Mouse (Mus musculus) liver, embryonic 12.5 days (tissue): ENCODE results near the gene Abr. TPM values are rescaled to one million over a fixed set of nuclear protein-coding genes. Genes with fewer than 3 reads are reported as not detected.

Experiments
- ATAC-seq: fragments of 200-750 bp; cut with Nextera tagmentation; 2 replicates; pipeline ENCODE4 v1.8.0; 2017; ENCODE audit warnings: moderate number of reproducible peaks, mild to moderate bottlenecking, moderate library complexity
- H3K27ac ChIP-seq: fragments of 300-500 bp; sonication (generic); 2 replicates; pipeline ENCODE4 v1.5.1; 2016; ENCODE audit warnings: mild to moderate bottlenecking
- H3K27me3 ChIP-seq: fragments of 300-500 bp; sonication (generic); replicated peaks from 2 replicates; pipeline ENCODE4 v1.6.1; 2016; ENCODE audit warnings: mild to moderate bottlenecking, moderate library complexity
- H3K36me3 ChIP-seq: fragments of 300-500 bp; sonication (generic); 2 replicates; pipeline ENCODE4 v1.6.1; 2016; ENCODE audit warnings: mild to moderate bottlenecking, moderate library complexity
- H3K4me1 ChIP-seq: fragments of 300-500 bp; sonication (generic); 2 replicates; pipeline ENCODE4 v1.6.1; 2016
- H3K4me2 ChIP-seq: fragments of 300-500 bp; sonication (generic); 2 replicates; pipeline ENCODE4 v1.6.1; 2016; ENCODE audit warnings: mild to moderate bottlenecking, moderate library complexity
- H3K4me3 ChIP-seq: fragments of 300-500 bp; sonication (generic); 2 replicates; pipeline ENCODE4 v1.5.1; 2016; ENCODE audit warnings: mild to moderate bottlenecking, moderate library complexity
- H3K9ac ChIP-seq: fragments of 300-500 bp; sonication (generic); 2 replicates; pipeline ENCODE4 v1.6.1; 2016; ENCODE audit warnings: mild to moderate bottlenecking, moderate library complexity
- H3K9me3 ChIP-seq: fragments of 300-500 bp; sonication (generic); replicated peaks from 2 replicates; pipeline ENCODE4 v1.6.1; 2016; ENCODE audit warnings: mild to moderate bottlenecking, moderate library complexity
- WGBS: fragments of 180-500 bp; shearing (Covaris S2); methylation state at CpG from one replicate; pipeline ENCODE4 v1.1.7; 2016; ENCODE audit not compliant: insufficient replicate concordance; 5-methylcytosine and 5-hydroxymethylcytosine counted together
- polyA plus RNA-seq: library from polyadenylated mRNA; unstranded; fragments of >200 nt; fragmentation: Nextera tagmentation; extraction: Ambion mirVana; gene quantifications from 2 replicates; pipeline ENCODE4 v1.2.1, GENCODE M21; 2016

Abr gene
- 5.8 and 7.4 TPM in 2 replicates for polyA plus RNA-seq

DNA sequence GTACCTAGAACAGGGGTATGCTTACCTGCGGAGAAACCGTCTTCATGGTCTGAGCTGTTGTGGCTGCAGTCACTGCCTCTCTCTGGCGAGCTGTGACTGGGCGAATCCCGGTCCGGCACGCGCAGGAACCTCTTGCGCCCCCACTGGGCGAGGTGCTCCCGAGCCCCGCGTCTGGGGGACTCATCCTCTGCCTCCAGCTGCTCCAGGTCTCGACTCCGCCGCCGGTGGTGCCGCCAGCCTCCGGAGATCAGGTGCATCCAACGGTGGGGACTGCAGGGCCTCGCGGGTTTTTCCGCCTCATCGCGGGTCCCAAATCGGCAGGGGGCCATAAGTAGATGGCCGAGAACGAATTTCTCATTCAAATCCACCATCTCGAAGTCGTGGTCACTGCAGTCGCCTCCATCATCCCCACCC lies at the start of gene Abr:
Gene Abr (minus strand): TSS at position 163 of the 414 bp plus-strand sequence.
- H3K4me1 ChIP-seq: peaks cover 5% of the 10 kb centered on the region; the same call in 1 of the 2 replicates
- peaks cover 75% of the 10 kb centered on the region for H3K27me3 ChIP-seq
- WGBS: 1% methylated on average over 31 of the region's 31 CpGs
- ATAC-seq: no peak
- peak within 1 kb of the TSS; percentile 9; the same call in 1 of the 2 replicates for H3K9ac ChIP-seq
- H3K4me3 ChIP-seq: peak within 1 kb of the TSS; percentile 56
- H3K9me3 ChIP-seq: no peaks in the 10 kb centered on the region
- no peak within 1 kb of the TSS for H3K27ac ChIP-seq
- H3K4me2 ChIP-seq: peak within 1 kb of the TSS; percentile 78
- no peaks in the 10 kb centered on the region for H3K36me3 ChIP-seq

DNA sequence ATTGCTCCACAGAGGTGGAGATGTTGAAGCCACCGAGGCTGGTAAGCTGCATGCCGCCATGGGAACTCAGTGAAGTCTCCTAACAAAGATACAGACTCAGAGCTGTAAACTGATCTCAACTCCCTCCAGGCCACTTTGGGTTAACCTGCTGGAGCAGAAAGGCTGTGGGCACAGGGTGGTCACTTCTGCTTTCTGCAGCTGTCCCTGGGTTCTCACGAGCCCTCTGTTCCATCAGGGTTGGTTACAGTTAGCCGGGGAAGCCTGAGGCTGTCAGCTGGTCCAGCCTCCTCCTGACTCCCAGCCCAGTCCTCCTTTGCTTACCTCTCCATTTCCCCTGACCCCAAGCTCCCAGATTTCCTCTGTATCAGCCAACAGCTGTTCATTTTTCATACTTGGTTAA lies 45.7 kb upstream of the Abr start:
- ATAC-seq: no peak
- Histone ChIP-seq H3K27me3 (peaks cover 98% of the 10 kb centered on the region), H3K36me3 (no peaks in the 10 kb centered on the region), H3K9me3 (no peaks in the 10 kb centered on the region), H3K4me2 (no peak overlapping the region), H3K4me3 (no peak overlapping the region), H3K27ac (no peak overlapping the region), H3K4me1 (no peaks in the 10 kb centered on the region), H3K9ac (no peak overlapping the region)
- WGBS: 19% methylated on average over 4 of the region's 4 CpGs

GRCm38 (mm10) chr11:76666002-76666649 lies 44.0 kb upstream of the Abr start:
- H3K4me1 ChIP-seq: no peaks in the 10 kb centered on the region
- no peak overlapping the region for H3K27ac ChIP-seq
- 8% methylated on average over 35 of the region's 35 CpGs for WGBS
- H3K9ac ChIP-seq: no peak overlapping the region
- H3K27me3 ChIP-seq: peaks cover 81% of the 10 kb centered on the region
- no peaks in the 10 kb centered on the region for H3K36me3 ChIP-seq
- H3K9me3 ChIP-seq: no peaks in the 10 kb centered on the region
- H3K4me2 ChIP-seq: peak overlapping the region; percentile 40
- no peak for ATAC-seq
- peak overlapping the region; percentile 22; the same call in 1 of the 2 replicates for H3K4me3 ChIP-seq

GRCm38 (mm10) chr11:76661790-76662468 lies 39.8 kb upstream of the Abr start:
- no peaks in the 10 kb centered on the region for H3K36me3 ChIP-seq
- H3K4me1 ChIP-seq: no peaks in the 10 kb centered on the region
- no peak overlapping the region for H3K4me2 ChIP-seq
- no peaks in the 10 kb centered on the region for H3K9me3 ChIP-seq
- H3K27ac ChIP-seq: no peak overlapping the region
- peaks cover 46% of the 10 kb centered on the region for H3K27me3 ChIP-seq
- H3K9ac ChIP-seq: no peak overlapping the region
- no peak for ATAC-seq
- 51% methylated on average over 7 of the region's 7 CpGs for WGBS
- H3K4me3 ChIP-seq: no peak overlapping the region

DNA sequence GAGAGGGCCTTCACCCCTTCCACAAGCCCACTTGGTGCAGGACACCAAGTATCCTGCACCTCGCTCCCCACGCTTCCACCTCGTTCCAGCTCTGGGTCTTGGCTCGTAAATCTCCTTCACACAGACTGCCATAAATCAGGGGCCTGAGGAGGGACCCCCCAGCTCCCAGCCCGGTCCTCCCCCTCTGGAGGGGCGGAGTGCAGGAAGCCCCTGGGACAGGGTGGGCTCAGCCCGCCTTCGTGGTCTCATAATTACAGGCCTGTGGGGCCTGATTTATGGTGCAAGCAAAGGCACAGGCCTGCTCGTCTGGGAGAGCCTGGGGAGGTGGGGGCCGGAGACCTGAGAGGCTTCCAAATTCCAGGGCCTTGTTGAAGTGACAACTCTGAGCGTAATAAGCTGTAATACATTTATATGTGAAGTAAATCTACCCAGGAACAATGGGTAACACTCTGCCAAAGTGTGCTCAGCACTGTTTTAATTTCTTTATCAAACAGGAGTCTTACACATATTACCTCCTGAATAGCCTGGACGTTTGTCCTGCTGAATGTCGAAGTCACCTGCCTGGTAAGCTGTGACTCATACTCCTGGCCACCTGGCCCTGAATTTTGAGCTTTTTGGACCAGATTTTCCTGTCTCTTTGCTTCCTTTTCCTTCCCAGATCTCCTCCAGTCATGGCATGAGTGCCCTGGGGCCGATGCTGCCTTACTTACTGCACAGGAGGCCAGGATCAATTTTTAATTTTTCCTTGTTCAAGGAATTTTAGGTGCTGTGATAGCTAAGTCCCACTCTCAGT lies 37.2 kb upstream of the Abr start:
- Histone ChIP-seq H3K9me3 (no peaks in the 10 kb centered on the region), H3K9ac (no peak overlapping the region), H3K36me3 (no peaks in the 10 kb centered on the region), H3K4me1 (no peaks in the 10 kb centered on the region), H3K4me3 (no peak overlapping the region), H3K27ac (no peak overlapping the region), H3K27me3 (peaks cover 25% of the 10 kb centered on the region), H3K4me2 (no peak overlapping the region)
- ATAC-seq: no peak
- 55% methylated on average over 14 of the region's 14 CpGs for WGBS

- 53% methylated on average over 4 of the region's 4 CpGs for WGBS
- Histone ChIP-seq H3K36me3 (no peaks in the 10 kb centered on the region), H3K27ac (no peak overlapping the region), H3K9ac (no peak overlapping the region), H3K27me3 (peaks cover 11% of the 10 kb centered on the region; the same call in 1 of the 2 replicates), H3K9me3 (no peaks in the 10 kb centered on the region), H3K4me2 (no peak overlapping the region), H3K4me1 (no peaks in the 10 kb centered on the region), H3K4me3 (no peak overlapping the region)
- ATAC-seq: no peak
Observed at GRCm38 (mm10) chr11:76657450-76657970, 35.4 kb upstream of the Abr start.

- Histone ChIP-seq H3K9me3 (no peaks in the 10 kb centered on the region), H3K4me2 (peak overlapping the region; percentile 44), H3K27me3 (peaks cover 11% of the 10 kb centered on the region; the same call in 1 of the 2 replicates), H3K4me1 (no peaks in the 10 kb centered on the region), H3K9ac (no peak overlapping the region), H3K4me3 (no peak overlapping the region), H3K27ac (no peak overlapping the region), H3K36me3 (no peaks in the 10 kb centered on the region)
- no peak for ATAC-seq
- WGBS: 6% methylated on average over 10 of the region's 10 CpGs
Observed at GRCm38 (mm10) chr11:76655106-76655505, 33.0 kb upstream of the Abr start.

- no peak overlapping the region for H3K27ac ChIP-seq
- H3K4me3 ChIP-seq: no peak overlapping the region
- no peak overlapping the region for H3K9ac ChIP-seq
- H3K4me1 ChIP-seq: no peaks in the 10 kb centered on the region
- peaks cover 11% of the 10 kb centered on the region; the same call in 1 of the 2 replicates for H3K27me3 ChIP-seq
- 49% methylated on average over 3 of the region's 3 CpGs for WGBS
- H3K4me2 ChIP-seq: no peak overlapping the region
- H3K36me3 ChIP-seq: no peaks in the 10 kb centered on the region
- ATAC-seq: no peak
- no peaks in the 10 kb centered on the region for H3K9me3 ChIP-seq
Observed at GRCm38 (mm10) chr11:76652838-76653334, 30.8 kb upstream of the Abr start.

- no peaks in the 10 kb centered on the region for H3K9me3 ChIP-seq
- peaks cover 15% of the 10 kb centered on the region for H3K27me3 ChIP-seq
- 41% methylated on average over 13 of the region's 14 CpGs for WGBS
- peaks cover 5% of the 10 kb centered on the region; the same call in 1 of the 2 replicates for H3K4me1 ChIP-seq
- H3K27ac ChIP-seq: no peak overlapping the region
- no peaks in the 10 kb centered on the region for H3K36me3 ChIP-seq
- no peak overlapping the region for H3K4me3 ChIP-seq
- no peak for ATAC-seq
- H3K9ac ChIP-seq: no peak overlapping the region
- H3K4me2 ChIP-seq: no peak overlapping the region
Observed at GRCm38 (mm10) chr11:76650862-76651560, 28.9 kb upstream of the Abr start.

GRCm38 (mm10) chr11:76647500-76647899 lies 25.4 kb upstream of the Abr start:
- Histone ChIP-seq H3K36me3 (no peaks in the 10 kb centered on the region), H3K27me3 (peaks cover 42% of the 10 kb centered on the region), H3K4me1 (peaks cover 5% of the 10 kb centered on the region; the same call in 1 of the 2 replicates), H3K4me3 (no peak overlapping the region), H3K4me2 (peak overlapping the region; percentile 19; the same call in 1 of the 2 replicates), H3K9ac (no peak overlapping the region), H3K9me3 (no peaks in the 10 kb centered on the region), H3K27ac (no peak overlapping the region)
- whole genome bisulfite sequencing: 5% methylated on average over 9 of the region's 9 CpGs
- ATAC-seq: no peak

- Histone ChIP-seq H3K9ac (no peak overlapping the region), H3K4me2 (peak overlapping the region; percentile 19; the same call in 1 of the 2 replicates), H3K4me1 (peaks cover 5% of the 10 kb centered on the region; the same call in 1 of the 2 replicates), H3K36me3 (no peaks in the 10 kb centered on the region), H3K9me3 (no peaks in the 10 kb centered on the region), H3K27ac (no peak overlapping the region), H3K4me3 (no peak overlapping the region), H3K27me3 (peaks cover 42% of the 10 kb centered on the region)
- 11% methylated on average over 7 of the region's 7 CpGs for WGBS
- ATAC-seq: no peak
Observed at GRCm38 (mm10) chr11:76647062-76647461, 24.9 kb upstream of the Abr start.
